Mouse (Mus musculus): ENCODE results near the gene Sowahb. TPM values are rescaled to one million over a fixed set of nuclear protein-coding genes. Genes with fewer than 3 reads are reported as not detected.

Gene Sowahb
- polyA plus RNA-seq (2017; shearing (Covaris generic)), result not detected

DNA sequence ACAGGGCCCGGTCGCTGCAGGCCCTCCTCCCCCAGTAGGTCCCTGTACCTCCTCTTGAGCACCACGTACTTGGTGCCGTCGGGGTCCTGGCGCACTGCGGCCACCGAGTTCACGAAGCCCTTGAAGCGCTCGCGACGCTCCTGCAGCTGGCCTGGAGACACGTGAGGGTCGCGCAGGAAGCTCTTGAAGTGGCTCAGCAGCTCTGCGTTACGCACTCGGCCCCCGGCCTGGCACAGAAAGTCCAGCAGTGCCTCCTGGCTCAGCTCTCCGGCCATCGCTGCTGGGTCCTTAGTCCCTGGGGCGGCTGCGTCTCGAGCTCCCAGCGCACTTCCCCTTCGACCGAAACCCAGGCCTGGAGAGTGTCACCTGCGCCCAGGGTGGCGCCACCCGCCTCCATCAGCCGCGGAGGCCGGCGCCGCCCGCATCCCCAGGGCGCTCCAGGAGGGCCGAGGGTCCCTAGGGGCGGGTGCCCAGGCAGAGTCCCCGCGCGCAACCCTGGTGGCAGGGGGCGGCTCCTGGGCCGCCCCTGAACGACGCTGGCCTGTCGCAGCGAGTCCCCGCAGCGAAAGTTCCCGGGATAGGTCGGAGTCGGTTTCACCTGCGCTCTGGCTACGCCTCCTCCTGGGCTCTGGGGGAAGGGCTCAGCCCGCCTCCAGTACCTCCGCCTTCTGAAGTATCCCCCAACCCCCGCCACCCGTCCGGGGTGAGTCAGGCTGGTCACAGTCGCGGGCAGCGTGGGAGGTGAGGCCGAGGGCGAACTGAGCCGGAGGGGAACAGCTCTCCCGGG is at the start of gene Sowahb:
Gene Sowahb, minus strand, starts transcription at position 439 of the 787 bp plus-strand sequence.
- ATAC-seq, result no peak

DNA sequence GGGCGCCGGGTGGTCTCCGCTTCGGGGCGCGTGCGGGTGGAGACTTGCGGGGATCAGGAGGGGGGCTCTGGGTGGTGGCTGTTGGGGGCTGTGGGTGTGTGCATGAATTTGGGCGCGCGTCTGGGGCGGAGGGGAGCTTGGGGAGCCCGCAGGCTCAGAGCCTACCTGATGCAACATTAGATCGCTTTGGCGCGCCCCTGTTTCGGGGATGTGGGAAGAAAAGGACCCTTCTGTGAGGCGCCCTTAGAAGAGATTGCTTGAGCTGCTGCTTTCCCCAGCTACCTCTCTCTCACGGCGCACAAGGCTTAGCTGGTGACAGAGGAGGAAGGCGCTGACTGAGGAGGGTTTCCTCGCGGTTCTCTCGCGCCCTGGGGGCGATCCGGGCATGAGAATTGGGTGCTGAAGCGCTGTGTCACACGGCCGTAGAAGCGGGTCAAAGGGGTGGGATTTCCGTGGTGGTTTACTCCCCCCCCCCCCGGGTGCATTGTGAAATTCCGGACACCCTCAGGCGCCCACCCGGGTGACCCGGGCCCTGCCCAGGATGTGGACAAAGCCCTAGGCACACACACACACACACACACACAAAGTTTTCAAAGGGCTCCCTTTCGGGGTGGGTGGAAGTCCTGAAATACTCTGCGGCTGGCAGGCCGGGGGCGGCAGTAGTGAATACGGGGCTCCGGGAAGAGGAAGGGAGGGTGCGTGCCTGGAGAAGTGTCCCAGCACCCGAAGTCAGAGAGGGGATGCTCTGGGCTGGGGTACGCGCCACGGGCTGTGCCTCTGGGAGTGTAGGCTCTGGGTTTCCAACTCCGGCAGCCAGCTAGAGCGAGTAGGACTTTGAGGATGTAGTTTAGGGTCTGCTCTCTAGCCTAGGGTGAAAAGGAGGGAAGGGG is 49.1 kb upstream of the Sowahb start:
- peak; percentile 9 for ATAC-seq

DNA sequence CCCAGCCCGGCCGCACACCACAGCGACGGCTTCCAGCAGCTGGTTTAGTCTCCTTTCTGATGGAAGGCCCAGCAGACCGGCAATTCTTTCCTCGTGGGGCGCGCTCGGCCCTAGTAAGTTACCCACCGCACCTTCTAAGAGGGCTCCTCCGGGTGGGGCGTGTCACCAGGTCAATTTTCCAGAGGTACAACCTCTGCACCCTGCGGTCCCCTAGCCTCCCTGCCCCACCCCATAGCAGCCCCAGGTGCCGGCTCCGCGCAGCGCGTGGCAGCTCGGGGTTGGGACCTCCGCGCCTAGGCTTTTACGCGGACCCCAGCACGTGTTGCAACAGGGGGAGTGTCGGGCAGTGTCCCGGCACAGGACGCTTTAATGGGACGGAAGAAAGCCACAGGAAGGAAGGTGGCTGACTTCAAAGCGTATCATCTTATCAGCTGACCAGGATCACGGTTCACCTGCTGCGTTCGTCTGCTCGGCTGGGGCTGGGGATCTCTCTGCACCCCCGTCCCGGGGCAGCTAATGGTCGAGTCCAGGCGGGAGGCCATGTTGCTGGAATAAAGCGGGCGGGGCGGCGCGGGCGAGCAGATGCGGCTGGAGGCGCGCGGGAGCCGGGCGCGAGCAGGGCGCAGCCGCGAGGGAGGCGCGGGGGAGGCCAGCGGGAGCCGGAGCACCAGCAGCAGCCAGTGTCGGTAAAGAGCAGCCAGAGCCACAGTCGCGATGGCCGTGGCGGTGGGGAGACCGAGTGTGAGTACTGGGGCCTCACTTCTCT is 48.2 kb upstream of the Sowahb start, which contains the start of gene Sept11:
Gene Sept11, plus strand, starts transcription at position 581 of the 766 bp plus-strand sequence.
- peak; percentile 85 for ATAC-seq

DNA sequence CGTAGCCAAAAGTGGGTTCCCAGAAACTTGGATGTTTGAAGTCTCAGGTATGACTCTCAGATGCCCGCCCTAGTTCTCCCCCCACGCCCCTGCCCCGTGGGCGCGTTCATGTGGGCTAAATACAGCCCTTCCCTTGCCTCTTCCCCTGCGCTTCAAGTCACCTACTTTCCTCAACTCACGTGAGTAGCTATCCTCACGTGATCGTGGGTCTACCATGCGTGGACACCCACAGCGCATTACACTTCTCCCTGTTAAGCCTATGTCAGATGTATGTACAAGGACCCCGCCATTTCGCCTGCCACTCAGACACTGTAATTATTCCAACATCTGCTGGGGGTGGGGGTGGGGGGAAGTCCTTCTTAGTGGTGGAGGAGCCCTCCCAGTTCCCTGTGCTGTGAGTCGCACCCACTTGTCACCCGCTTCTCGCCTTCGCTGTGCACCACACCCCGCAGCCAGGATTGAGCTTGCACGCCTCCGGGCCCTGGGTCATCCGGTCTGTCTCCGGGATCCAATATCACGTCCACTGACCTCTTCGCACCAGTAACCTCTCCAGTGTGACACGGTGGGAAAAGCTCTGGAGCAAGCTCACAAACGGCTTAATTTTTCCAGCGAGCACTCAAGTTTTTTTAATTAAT is 47.4 kb upstream of the Sowahb start:
- ATAC-seq, result no peak

DNA sequence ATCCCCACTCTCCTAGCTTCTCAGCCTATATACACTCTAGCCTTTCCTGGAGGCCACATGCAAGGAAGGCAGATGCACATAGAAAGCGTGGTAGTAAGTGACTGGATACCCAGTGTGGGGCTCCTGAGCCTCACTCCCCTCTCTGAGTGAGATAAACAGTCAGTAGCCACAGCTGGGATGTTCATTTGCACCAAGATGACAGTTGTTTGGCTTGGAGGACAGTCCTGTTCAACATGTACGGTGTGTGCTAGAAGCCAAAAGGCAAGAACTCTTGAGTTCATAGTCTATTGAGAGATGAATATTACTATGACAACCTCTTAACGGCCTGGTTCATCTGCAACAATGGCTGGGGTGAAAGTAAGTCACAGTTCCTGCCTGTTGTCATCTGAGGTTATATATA is 46.4 kb upstream of the Sowahb start:
- no peak for ATAC-seq

DNA sequence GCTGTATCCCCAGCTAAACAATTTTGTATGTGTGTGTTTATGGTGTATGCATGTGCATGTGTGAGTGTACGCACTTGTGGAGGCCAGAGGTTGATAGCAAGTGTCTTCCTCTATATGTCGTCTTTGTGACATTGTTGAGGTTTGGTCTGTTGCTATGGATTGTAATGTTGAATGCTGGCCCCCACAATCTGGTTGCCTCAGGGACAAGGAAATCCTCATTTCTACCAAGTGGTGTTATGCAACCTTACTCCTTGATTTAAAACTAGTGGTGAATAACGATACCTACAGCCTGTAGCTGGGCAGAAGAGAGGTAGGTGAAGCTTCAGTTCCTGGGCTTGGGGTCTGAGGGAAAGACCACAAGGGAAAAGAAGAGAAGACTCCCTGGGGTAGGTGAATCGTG is 41.1 kb upstream of the Sowahb start:
- ATAC-seq, result no peak

DNA sequence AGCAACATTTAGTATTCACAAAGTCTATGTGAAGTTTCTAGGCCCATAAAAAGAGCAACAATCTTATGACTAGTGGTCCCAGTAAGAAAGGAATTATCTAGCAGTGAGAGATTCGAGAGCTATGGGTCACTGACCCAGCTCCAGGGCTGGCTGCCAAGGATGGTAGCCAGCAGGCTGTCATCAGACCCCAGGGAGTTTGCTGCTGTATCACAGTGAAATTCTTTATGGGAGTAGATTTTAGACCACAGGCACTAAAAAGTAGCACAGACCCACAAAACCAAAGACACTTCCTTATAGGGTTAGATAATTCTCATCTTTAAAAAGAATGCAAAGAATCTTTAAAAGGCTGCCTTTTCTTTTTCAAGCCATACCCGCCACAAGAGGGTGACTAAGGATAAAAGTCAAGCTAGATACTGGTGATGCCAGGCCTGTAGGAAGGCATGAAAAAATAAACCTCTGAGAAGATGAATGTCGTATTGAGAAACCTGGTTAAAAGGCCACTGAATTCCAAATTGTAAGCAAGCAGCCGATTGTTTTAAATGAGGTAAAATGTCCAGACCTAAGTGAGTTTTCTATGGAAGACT is 40.3 kb upstream of the Sowahb start:
- no peak for ATAC-seq

DNA sequence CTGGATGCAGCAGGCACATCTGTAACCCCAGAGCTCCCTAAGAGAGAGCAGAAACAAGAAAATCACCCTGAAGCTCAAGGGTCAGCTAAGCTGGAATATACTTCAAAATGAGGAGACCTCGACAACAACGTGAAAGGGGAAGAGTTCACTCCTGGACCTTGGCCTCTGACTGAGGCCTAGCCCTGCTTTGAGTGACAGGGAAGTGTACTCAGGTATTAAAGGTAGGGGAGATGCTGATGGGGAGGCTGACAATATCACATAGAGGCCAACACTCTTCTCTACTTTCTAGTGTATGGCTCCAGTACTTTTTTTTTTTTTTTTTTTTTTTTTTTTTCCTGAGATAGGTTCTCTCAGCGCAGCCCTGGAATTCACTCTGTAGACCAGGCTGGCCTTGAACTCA is 34.8 kb upstream of the Sowahb start:
- ATAC-seq, result no peak

DNA sequence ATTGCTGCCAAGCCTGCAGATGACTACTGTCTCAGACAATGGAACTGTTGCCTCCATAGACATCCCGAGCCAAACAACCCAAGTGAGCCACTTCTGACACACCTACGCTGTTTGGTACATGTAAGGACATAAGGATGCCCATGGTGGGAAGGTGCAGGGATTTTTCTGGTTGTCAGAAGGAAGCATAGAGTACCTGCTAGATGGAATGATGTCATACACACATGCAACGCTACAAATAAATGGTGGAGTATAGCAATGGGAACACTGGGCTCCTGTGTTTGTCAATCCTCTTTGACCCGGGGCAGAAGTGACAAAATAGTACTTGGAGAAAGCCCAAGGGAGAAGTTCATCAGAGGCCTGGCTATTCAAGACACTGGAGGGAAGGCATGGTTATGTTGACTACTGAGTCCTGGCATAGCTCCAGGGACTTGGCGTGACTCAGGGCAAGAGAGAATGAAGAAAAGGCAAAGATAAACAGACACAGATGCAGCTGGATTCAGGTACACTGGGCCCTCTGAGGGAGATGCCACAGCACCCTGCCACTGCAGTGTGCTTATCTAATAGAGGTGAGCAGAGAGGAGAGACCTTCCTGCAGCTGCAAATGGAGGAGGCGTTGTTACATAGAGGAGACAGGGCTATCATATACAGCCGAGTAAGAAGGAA is 33.0 kb upstream of the Sowahb start:
- no peak for ATAC-seq

DNA sequence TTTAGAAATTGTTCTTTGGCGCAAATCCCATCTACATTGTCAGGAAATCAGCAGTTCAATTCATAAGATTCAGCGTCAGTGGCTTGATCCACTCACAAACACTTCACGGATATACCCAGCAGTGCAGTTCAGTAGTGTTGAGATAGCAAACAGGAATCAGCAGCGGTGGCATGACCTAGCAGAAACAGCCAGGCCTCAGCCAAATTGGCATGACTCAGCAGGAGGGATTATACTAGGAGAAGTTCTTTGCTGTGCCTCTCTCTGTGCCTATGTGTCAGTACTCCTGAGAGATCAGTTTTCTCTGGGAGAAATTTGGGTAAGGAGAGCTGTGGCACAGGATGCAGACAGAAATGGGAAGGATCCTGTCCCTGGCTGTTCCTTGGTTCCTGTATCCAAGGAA is 16.0 kb upstream of the Sowahb start:
- ATAC-seq, result no peak

DNA sequence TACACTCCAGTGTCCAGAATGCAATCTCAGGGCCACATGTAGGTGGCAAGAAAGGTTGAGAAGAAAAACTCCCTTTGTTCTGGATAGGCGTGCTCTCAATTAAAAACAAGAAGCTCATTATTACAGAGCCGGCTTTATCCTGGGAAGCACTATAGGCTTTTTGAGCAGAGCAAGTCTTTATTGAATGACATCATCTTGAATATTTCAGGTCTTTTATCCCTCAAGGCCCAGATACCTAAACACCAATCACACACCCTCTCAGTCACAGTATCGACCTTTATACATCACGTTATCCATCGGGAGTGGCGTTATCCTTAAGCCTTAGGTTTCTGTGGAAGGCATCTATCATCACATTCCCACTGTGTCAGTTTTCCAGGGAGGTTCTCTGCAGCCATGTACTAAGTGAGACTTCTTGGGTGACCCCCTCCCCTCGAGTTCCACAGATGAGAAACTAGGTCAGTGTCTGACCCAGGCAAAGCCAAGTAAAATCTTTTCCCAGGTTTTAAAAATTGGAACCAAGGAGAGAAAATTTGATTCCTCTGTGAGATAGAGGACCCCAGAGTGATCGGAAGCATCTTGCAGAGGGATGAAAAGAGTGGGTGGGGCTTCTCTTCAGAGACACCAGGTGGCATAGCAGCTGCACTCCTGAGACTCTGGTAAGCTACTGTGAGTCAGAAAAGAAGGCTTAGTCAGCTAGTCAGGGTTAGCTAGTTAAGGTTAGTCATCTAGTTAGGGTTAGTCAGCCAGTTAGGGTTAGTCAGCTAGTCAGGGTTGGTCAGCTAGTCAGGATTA is 9.0 kb upstream of the Sowahb start:
- no peak for ATAC-seq

DNA sequence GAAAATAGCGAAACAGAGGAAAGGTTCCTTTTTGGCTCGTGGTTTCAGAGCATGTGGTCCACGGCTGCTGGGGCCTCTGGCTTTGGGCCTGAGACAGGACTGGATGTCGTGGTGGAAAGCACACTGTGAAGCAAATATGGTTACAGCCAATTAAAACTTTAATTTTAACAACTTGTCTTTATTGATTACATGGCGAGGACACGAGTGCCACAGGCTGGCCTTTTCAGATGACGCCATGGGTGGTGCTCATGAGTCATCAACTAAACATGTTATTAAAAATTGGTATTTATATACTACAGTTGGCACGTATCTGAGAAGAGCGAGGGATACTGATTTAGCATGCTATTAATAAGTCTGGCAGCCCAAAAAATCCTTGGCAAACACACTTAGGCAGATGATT is 7.1 kb upstream of the Sowahb start:
- ATAC-seq, result no peak

DNA sequence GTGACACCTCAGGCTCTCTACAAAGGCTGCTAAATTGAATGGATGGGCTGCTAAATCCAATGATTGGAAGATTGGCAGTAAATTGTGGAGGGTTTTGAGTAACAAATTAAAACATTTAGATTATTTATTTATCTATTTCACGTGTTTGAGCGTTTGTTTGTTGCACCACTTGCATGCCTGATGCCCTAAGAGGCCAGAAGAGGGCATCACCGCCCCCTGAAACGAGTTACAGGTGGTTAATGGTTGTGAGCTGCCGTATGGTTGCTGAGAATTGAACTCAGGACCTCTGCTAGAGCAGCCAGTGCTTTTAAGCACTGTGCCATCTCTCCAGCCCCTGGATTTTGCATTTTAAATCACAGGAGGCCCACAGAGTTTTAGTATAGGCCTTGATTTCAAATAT is 6.2 kb upstream of the Sowahb start:
- ATAC-seq, result no peak

DNA sequence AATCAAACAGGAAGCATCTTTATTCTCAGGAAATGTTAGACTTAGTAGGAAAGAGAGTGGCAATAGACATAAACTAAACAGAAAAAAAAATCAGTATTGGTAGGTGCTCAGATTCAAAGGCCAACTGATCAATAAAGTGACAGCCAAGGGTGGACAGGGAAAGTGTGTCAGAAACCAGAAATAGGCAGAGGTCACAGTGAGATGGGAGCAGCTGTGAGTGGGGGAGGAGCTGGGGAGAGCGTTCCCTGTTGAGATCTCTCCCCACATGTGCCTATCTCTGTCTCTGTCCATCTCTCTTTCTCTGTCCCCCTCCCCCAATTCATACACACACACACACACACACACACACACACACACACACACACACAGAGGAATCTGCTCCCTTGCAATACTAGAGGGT is 5.1 kb upstream of the Sowahb start:
- no peak for ATAC-seq

DNA sequence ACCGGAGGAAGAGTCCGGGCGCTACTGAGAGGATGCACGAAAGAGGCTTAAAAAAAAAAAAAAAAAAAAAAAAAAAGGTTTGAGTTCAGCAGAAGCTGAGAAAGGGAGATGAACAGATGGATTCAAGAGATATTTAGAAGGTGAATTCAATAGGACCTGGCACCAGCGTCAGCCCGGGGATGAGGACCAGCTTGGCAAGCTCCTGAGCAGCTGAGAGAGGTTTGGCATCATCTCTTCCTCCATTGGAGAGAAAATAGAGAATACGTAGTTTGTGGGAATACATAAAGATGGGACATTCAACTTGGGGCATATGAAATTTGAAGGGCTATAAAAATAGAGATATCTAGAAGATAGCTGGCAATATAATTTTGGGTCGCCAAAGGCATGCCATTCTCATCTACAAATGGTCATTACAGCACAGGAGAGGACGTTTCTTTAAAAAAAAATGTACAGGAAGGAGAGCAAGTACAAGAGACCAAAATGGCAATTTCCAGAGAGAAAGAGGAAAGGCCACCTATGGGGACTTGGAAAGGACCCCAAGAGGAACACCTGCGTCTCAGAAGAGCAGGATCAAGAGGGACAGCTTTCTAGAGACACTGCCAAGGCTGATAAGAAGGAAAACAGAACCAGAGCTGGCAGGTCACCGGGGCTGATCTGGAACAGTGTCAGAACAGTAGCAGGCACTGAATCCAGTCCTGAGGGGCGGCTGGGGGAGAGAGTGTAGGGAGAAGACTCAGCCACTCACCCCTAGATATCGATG is 3.8 kb upstream of the Sowahb start:
- no peak for ATAC-seq

DNA sequence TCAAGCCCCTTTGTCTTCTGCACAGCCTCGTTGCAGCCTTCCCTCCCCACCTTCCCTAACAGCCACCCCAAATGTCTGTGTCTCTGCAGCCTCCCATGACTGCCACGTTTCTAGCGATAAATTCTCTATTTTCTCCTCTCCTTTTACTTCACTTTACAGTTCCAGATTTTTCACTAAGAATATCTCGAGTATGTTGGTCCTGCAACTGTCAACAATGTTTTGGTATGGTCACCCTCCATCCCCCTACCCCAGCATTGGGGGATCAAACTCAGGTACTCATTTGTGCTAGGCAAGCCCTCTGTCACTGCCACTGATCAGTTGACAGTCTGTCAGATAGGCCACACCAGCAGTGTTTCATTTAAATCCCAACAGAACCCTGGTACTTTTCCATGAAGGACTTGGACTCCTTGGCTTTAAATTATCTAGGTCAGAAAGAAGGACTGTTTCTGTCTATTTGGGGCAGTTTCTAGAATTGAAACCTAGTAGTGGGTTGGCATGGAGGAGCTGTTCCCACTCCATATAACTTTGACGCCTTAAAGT is 1.6 kb upstream of the Sowahb start:
- ATAC-seq, result no peak

DNA sequence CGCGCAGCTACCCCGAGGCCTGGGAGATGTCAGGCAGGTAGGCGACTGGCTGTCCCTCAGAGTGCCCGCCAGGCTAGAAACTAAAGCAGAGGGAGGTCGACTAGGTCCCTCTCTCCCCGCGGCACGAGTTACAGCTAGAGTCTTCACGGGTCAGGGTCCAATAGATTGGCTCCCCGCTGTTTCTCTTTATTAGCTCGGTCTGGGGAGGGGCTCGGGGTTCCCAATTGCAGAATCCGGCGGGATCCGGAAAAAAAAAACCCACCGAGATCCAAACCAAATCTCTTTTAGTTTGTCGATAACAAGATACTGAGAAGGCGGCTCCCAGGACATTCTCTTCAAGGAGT is 521 bp upstream of the Sowahb start:
- no peak for ATAC-seq

DNA sequence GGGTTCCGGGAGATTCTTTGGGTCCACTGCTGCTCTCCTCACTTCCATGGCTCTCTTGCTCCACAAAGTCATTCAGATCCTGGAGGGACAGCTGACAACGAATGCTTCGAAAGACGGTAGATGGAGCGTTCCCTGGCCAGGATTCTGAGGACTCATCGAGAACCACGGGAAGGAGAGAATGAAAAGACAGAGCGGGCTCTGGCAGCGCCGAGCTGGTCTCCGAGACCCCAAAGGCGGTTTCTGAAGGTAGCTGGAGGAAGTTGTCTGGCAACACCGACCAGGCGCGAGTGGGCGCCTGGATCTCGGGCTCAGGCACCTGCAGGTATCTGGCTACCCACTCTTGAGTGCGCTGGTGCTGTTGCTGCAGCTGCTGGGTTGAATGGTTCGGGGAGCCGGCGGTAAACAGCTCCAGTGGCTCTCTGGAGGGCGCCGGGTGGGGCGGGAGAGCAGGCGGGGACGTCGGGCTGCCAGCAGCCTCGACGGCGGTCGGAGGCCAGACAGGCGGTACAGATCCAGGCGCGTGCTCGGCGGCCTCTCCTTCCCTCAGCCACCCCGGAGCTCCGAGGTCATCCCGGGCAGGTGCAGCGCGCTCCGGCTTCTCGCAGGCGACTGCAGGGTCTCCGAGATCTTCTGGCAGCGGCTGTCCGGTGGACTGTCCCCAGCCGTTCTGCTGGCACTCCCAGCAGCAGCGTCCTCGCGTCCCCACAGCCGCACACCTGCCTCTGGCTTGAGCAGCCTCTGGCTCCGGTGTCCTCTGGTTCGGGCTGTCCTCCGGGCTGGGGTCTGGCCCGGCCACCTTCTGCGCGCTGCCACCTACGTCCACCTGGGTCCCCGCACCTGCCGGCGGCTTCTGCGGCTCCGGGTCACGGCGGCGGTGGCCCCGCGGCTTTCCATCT is 886 bp downstream of the Sowahb start:
- ATAC-seq, result no peak
